Mouse (Mus musculus): ENCODE measurements around the gene Zfand6. TPM values are rescaled to one million over a fixed set of nuclear protein-coding genes. Genes with fewer than 3 reads are reported as not detected.

The Zfand6 gene
- polyA plus RNA-seq, 1 experiment from 2014 or later: 174 TPM

GRCm38 (mm10) chr7:84684675-84685074 lies 5.1 kb downstream of the Zfand6 start:
- WGBS: 89% methylated on average over 1 of the region's 1 CpGs
- no peak overlapping the region for H3K9ac ChIP-seq

GRCm38 (mm10) chr7:84681558-84681957 lies 8.2 kb downstream of the Zfand6 start:
- Histone ChIP-seq H3K4me2 (replicated peaks) (no peak overlapping the region), H3K36me3 (no peaks in the 10 kb centered on the region), H3K4me1 (replicated peaks) (0 out of 2 replicates have a peak, but pooled peaks cover 6% of the 10 kb centered on the region), H3K4me3 (replicated peaks) (no peak overlapping the region), H3K9ac (no peak overlapping the region), H3K27me3 (replicated peaks) (no peaks in the 10 kb centered on the region), H3K27ac (no peak overlapping the region), H3K9me3 (no peaks in the 10 kb centered on the region)
- ATAC-seq: no peak
- 82% methylated on average over 1 of the region's 1 CpGs for WGBS

More at GRCm38 (mm10) chr7:84684675-84685074, 5.1 kb downstream of the Zfand6 start:
- ATAC-seq: no peak
- no peak overlapping the region for H3K27ac ChIP-seq
- H3K4me3 ChIP-seq (replicated peaks): no peak overlapping the region
- H3K27me3 ChIP-seq (replicated peaks): no peaks in the 10 kb centered on the region
- peaks cover 9% of the 10 kb centered on the region for H3K4me1 ChIP-seq (replicated peaks)
- H3K36me3 ChIP-seq: no peaks in the 10 kb centered on the region
- H3K9me3 ChIP-seq: no peaks in the 10 kb centered on the region
- H3K4me2 ChIP-seq (replicated peaks): no peak overlapping the region

- Histone ChIP-seq H3K4me1 (replicated peaks) (0 out of 2 replicates have a peak, but pooled peaks cover 6% of the 10 kb centered on the region), H3K27ac (no peak overlapping the region), H3K36me3 (no peaks in the 10 kb centered on the region), H3K9me3 (no peaks in the 10 kb centered on the region), H3K27me3 (replicated peaks) (no peaks in the 10 kb centered on the region), H3K4me3 (replicated peaks) (no peak overlapping the region), H3K4me2 (replicated peaks) (no peak overlapping the region), H3K9ac (no peak overlapping the region)
- ATAC-seq: no peak
Measured at GRCm38 (mm10) chr7:84680931-84681330, 8.8 kb downstream of the Zfand6 start.

- Histone ChIP-seq H3K4me3 (replicated peaks) (0 out of 2 replicates have a peak overlapping the region, but pooled peaks have one; percentile 1), H3K27ac (no peak overlapping the region), H3K36me3 (no peaks in the 10 kb centered on the region), H3K9ac (no peak overlapping the region), H3K4me2 (replicated peaks) (peak overlapping the region; percentile 45), H3K4me1 (replicated peaks) (0 out of 2 replicates have a peak, but pooled peaks cover 6% of the 10 kb centered on the region), H3K9me3 (no peaks in the 10 kb centered on the region), H3K27me3 (replicated peaks) (no peaks in the 10 kb centered on the region)
- WGBS: 28% methylated on average over 2 of the region's 2 CpGs
- no peak for ATAC-seq
Measured at GRCm38 (mm10) chr7:84680092-84680491, 9.7 kb downstream of the Zfand6 start.

GRCm38 (mm10) chr7:84679264-84679663 lies 10.5 kb downstream of the Zfand6 start:
- no peaks in the 10 kb centered on the region for H3K27me3 ChIP-seq (replicated peaks)
- H3K36me3 ChIP-seq: no peaks in the 10 kb centered on the region
- WGBS: under 1% methylated on average over 4 of the region's 4 CpGs
- ATAC-seq: peak; percentile 99
- no peak overlapping the region for H3K27ac ChIP-seq
- peak overlapping the region; percentile 35 for H3K4me3 ChIP-seq (replicated peaks)
- H3K4me1 ChIP-seq (replicated peaks): 0 out of 2 replicates have a peak, but pooled peaks cover 6% of the 10 kb centered on the region
- no peak overlapping the region for H3K9ac ChIP-seq
- no peaks in the 10 kb centered on the region for H3K9me3 ChIP-seq
- peak overlapping the region; percentile 45 for H3K4me2 ChIP-seq (replicated peaks)

GRCm38 (mm10) chr7:84673103-84673502 lies 16.7 kb downstream of the Zfand6 start:
- Histone ChIP-seq H3K4me3 (replicated peaks) (no peak overlapping the region), H3K36me3 (no peaks in the 10 kb centered on the region)
- 91% methylated on average over 1 of the region's 1 CpGs for WGBS

GRCm38 (mm10) chr7:84669554-84670152 lies 20.1 kb downstream of the Zfand6 start:
- peak; percentile 72 for ATAC-seq
- 67% methylated on average over 1 of the region's 1 CpGs for WGBS
- H3K4me2 ChIP-seq (replicated peaks): no peak overlapping the region

More at GRCm38 (mm10) chr7:84673103-84673502, 16.7 kb downstream of the Zfand6 start:
- no peak for ATAC-seq
- Histone ChIP-seq H3K27me3 (replicated peaks) (no peaks in the 10 kb centered on the region), H3K4me1 (replicated peaks) (0 out of 2 replicates have a peak, but pooled peaks cover under 1% of the 10 kb centered on the region), H3K9me3 (no peaks in the 10 kb centered on the region), H3K27ac (no peak overlapping the region), H3K9ac (no peak overlapping the region), H3K4me2 (replicated peaks) (no peak overlapping the region)

GRCm38 (mm10) chr7:84667946-84668345 lies 21.8 kb downstream of the Zfand6 start:
- 83% methylated on average over 5 of the region's 5 CpGs for WGBS
- ATAC-seq: no peak
- H3K4me2 ChIP-seq (replicated peaks): no peak overlapping the region

More at GRCm38 (mm10) chr7:84669554-84670152, 20.1 kb downstream of the Zfand6 start:
- Histone ChIP-seq H3K9ac (no peak overlapping the region), H3K4me1 (replicated peaks) (no peaks in the 10 kb centered on the region), H3K9me3 (no peaks in the 10 kb centered on the region), H3K4me3 (replicated peaks) (no peak overlapping the region), H3K27ac (no peak overlapping the region), H3K27me3 (replicated peaks) (no peaks in the 10 kb centered on the region), H3K36me3 (no peaks in the 10 kb centered on the region)

GRCm38 (mm10) chr7:84652740-84653139 lies 37.0 kb downstream of the Zfand6 start:
- H3K9me3 ChIP-seq: no peaks in the 10 kb centered on the region
- H3K4me2 ChIP-seq (replicated peaks): no peak overlapping the region
- no peaks in the 10 kb centered on the region for H3K27me3 ChIP-seq (replicated peaks)
- no peak for ATAC-seq
- H3K4me1 ChIP-seq (replicated peaks): peaks cover 10% of the 10 kb centered on the region
- 63% methylated on average over 2 of the region's 2 CpGs for WGBS
- no peak overlapping the region for H3K4me3 ChIP-seq (replicated peaks)
- no peaks in the 10 kb centered on the region for H3K36me3 ChIP-seq
- no peak overlapping the region for H3K27ac ChIP-seq
- H3K9ac ChIP-seq: no peak overlapping the region

More at GRCm38 (mm10) chr7:84667946-84668345, 21.8 kb downstream of the Zfand6 start:
- Histone ChIP-seq H3K9me3 (no peaks in the 10 kb centered on the region), H3K27ac (no peak overlapping the region), H3K4me3 (replicated peaks) (no peak overlapping the region), H3K27me3 (replicated peaks) (no peaks in the 10 kb centered on the region), H3K9ac (no peak overlapping the region), H3K4me1 (replicated peaks) (no peaks in the 10 kb centered on the region), H3K36me3 (no peaks in the 10 kb centered on the region)

GRCm38 (mm10) chr7:84651987-84652321 lies 37.8 kb downstream of the Zfand6 start:
- Histone ChIP-seq H3K36me3 (no peaks in the 10 kb centered on the region), H3K4me1 (replicated peaks) (peaks cover 10% of the 10 kb centered on the region), H3K4me2 (replicated peaks) (no peak overlapping the region), H3K9me3 (no peaks in the 10 kb centered on the region), H3K27me3 (replicated peaks) (no peaks in the 10 kb centered on the region), H3K4me3 (replicated peaks) (no peak overlapping the region), H3K9ac (no peak overlapping the region), H3K27ac (no peak overlapping the region)
- ATAC-seq: no peak
- WGBS: 48% methylated on average over 2 of the region's 2 CpGs

- Histone ChIP-seq H3K4me1 (replicated peaks) (peaks cover 10% of the 10 kb centered on the region), H3K27ac (no peak overlapping the region), H3K4me3 (replicated peaks) (no peak overlapping the region), H3K4me2 (replicated peaks) (no peak overlapping the region), H3K9ac (no peak overlapping the region), H3K27me3 (replicated peaks) (no peaks in the 10 kb centered on the region), H3K9me3 (no peaks in the 10 kb centered on the region), H3K36me3 (no peaks in the 10 kb centered on the region)
- 80% methylated on average over 4 of the region's 4 CpGs for WGBS
- peak; percentile 91 for ATAC-seq
Measured at GRCm38 (mm10) chr7:84651303-84651986, 38.3 kb downstream of the Zfand6 start.

- no peak overlapping the region for H3K4me3 ChIP-seq (replicated peaks)
- WGBS: 97% methylated on average over 2 of the region's 2 CpGs
Measured at GRCm38 (mm10) chr7:84649016-84649415, 40.7 kb downstream of the Zfand6 start.

GRCm38 (mm10) chr7:84646256-84646655 lies 43.5 kb downstream of the Zfand6 start:
- Histone ChIP-seq H3K9ac (no peak overlapping the region), H3K27ac (no peak overlapping the region), H3K9me3 (no peaks in the 10 kb centered on the region), H3K4me2 (replicated peaks) (no peak overlapping the region), H3K4me1 (replicated peaks) (no peaks in the 10 kb centered on the region), H3K4me3 (replicated peaks) (no peak overlapping the region), H3K27me3 (replicated peaks) (no peaks in the 10 kb centered on the region), H3K36me3 (no peaks in the 10 kb centered on the region)
- 71% methylated on average over 1 of the region's 1 CpGs for WGBS
- ATAC-seq: no peak

More at GRCm38 (mm10) chr7:84649016-84649415, 40.7 kb downstream of the Zfand6 start:
- Histone ChIP-seq H3K9me3 (no peaks in the 10 kb centered on the region), H3K27ac (no peak overlapping the region), H3K4me2 (replicated peaks) (no peak overlapping the region), H3K27me3 (replicated peaks) (no peaks in the 10 kb centered on the region), H3K4me1 (replicated peaks) (peaks cover 3% of the 10 kb centered on the region), H3K36me3 (no peaks in the 10 kb centered on the region), H3K9ac (no peak overlapping the region)
- ATAC-seq: no peak
